Mouse (Mus musculus) thymus, adult 2 months (tissue): ENCODE measurements around the gene Tas2r134. TPM values are rescaled to one million over a fixed set of nuclear protein-coding genes. Genes with fewer than 3 reads are reported as not detected.

Experiments
- DNase-seq: peaks from one replicate; pipeline ENCODE4 v3.0.0; 2021
- H3K27ac ChIP-seq: fragments of 200-500 bp; 2 replicates; pipeline ENCODE4 v1.5.1; 2012; ENCODE audit warnings: low read length, control low read depth; ENCODE audit not compliant: control insufficient read depth, insufficient read depth
- H3K27me3 ChIP-seq: fragments of 200-500 bp; 2 replicates; pipeline ENCODE4 v1.6.1; 2012; ENCODE audit warnings: mild to moderate bottlenecking, low read length, moderate library complexity, mixed read lengths; ENCODE audit not compliant: control insufficient read depth, insufficient read depth
- H3K36me3 ChIP-seq: fragments of 200-500 bp; 2 replicates; pipeline ENCODE4 v1.6.1; 2012; ENCODE audit warnings: mild to moderate bottlenecking, low read length, moderate library complexity; ENCODE audit not compliant: control insufficient read depth, insufficient read depth
- H3K4me1 ChIP-seq: fragments of 200-500 bp; replicated peaks from 2 replicates; pipeline ENCODE4 v1.6.1; 2012; ENCODE audit warnings: low read length; ENCODE audit not compliant: control insufficient read depth, insufficient read depth
- H3K4me3 ChIP-seq: fragments of 200-500 bp; 2 replicates; pipeline ENCODE4 v1.5.1; 2012; ENCODE audit warnings: mild to moderate bottlenecking, low read length, control low read depth, moderate library complexity; ENCODE audit not compliant: control insufficient read depth, insufficient read depth
- CTCF ChIP-seq: fragments of 200-500 bp; IDR thresholded peaks from 2 replicates; pipeline ENCODE4 v1.5.1; 2012; ENCODE audit warnings: mild to moderate bottlenecking, control low read depth, low read length, moderate library complexity, borderline replicate concordance; ENCODE audit not compliant: control insufficient read depth, poor library complexity, insufficient read depth; ENCODE audit errors: extremely low read depth
- POLR2A ChIP-seq: fragments of 200-500 bp; IDR thresholded peaks from 2 replicates; pipeline ENCODE4 v1.6.1; 2012; ENCODE audit warnings: mild to moderate bottlenecking, low read length, control low read depth, moderate library complexity; ENCODE audit not compliant: control insufficient read depth, poor library complexity, insufficient read depth; ENCODE audit errors: extremely low read depth
- WGBS: fragments of 180-500 bp; shearing (Covaris S2); methylation state at CpG from one replicate; pipeline ENCODE4 v1.1.7; 2018; 5-methylcytosine and 5-hydroxymethylcytosine counted together
- polyA plus RNA-seq: library from polyadenylated mRNA; depleted of rRNA; stranded (reverse); fragments of >200 nt; gene quantifications from 2 replicates; pipeline ENCODE4 v1.2.3, GENCODE M21; 2012; rRNA removed

The Tas2r134 gene
- polyA plus RNA-seq, result not detected in 2 replicates

- 98% methylated on average over 4 of the region's 4 CpGs for WGBS
- TF ChIP-seq POLR2A (no peak), CTCF (no peak)
- H3K27ac ChIP-seq, result no peak within 1 kb of the TSS
- H3K4me3 ChIP-seq, result no peak within 1 kb of the TSS
- H3K27me3 ChIP-seq, result no peaks in the 10 kb centered on the region
- no peak for DNase-seq
- H3K4me1 ChIP-seq, result no peaks in the 10 kb centered on the region
- no peaks in the 10 kb centered on the region for H3K36me3 ChIP-seq
Measured at GRCm38 (mm10) chr2:51627211-51627610, at the start of gene Tas2r134. Gene Tas2r134, plus strand, starts transcription at chr2:51627511.

DNA sequence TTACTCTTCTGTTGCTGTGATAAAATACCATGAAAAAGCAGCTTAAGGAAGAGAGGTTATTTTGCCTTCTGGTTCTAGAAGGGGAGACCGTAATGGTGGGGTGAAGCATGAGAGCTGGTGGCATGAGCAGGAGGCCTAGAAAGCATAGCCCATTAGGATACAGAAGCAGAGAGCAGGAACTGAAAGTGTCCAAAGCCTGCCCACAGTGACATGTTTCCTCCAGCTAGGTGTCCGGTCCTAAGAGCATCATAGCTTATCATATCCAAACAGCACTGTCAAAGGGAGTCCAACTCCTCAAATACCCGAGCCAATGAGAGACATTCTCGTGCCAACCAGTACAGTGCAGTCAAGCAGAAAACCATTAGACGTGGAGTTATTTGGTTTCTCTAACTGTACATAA is 47.5 kb upstream of the Tas2r134 start:
- WGBS, result 90% methylated on average over 5 of the region's 5 CpGs

DNA sequence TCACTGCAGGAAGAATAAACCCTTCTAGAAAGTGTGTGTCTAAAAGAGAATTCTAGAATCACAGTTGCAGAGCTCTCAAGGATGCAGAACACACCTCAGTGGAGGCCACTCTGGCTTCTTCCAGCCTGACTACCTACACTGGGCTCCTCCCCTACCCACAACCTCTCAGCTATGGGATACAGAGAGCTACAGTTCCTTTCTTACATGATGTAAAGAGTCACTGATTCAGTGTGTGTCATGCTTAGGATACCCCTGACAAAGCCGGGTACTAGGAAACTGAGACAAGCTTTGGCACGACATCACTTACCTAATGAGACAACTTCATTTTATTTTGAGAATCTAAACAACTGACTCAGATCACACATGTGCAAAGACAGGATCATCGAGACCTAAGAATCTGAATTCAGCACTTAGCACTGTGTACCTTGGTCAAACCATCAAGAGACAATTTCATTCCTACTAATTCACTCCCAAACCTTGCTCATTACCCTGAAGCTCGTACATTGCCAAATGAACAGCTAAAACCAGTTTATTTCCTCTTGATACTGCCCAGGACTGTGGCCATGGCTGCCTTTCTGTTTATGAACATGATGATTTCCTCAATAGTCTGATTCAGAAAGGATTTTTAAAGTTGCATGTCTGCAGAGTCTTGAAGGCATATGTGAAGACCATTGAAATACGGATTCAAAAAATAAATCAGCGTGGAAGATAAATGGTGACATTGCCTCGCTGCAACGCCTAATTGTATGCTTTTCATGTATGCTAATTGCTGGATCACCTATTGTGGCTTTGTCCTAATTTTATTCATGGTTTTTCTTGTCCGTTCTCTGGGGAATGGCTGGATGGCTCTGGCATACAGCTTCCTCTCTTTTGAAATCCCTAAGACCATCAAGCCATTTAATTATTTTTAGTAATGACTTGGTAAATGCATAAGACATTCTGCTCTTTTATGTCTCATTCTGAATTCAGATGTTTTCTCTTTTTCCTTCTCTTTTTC is 43.0 kb upstream of the Tas2r134 start:
- no peaks in the 10 kb centered on the region for H3K36me3 ChIP-seq
- 95% methylated on average over 9 of the region's 9 CpGs for WGBS
- no peaks in the 10 kb centered on the region for H3K27me3 ChIP-seq
- DNase-seq, result no peak
- H3K4me3 ChIP-seq, result no peak overlapping the region
- TF ChIP-seq CTCF (no peak), POLR2A (no peak)
- no peak overlapping the region for H3K27ac ChIP-seq
- peaks cover 3% of the 10 kb centered on the region; the same call in 1 of the 2 replicates for H3K4me1 ChIP-seq

More for the DNA sequence above, 47.5 kb upstream of the Tas2r134 start:
- H3K36me3 ChIP-seq, result no peaks in the 10 kb centered on the region
- DNase-seq, result no peak
- TF ChIP-seq CTCF (no peak), POLR2A (no peak)
- H3K27me3 ChIP-seq, result no peaks in the 10 kb centered on the region
- H3K27ac ChIP-seq, result no peak overlapping the region
- H3K4me1 ChIP-seq, result no peaks in the 10 kb centered on the region
- H3K4me3 ChIP-seq, result no peak overlapping the region

DNA sequence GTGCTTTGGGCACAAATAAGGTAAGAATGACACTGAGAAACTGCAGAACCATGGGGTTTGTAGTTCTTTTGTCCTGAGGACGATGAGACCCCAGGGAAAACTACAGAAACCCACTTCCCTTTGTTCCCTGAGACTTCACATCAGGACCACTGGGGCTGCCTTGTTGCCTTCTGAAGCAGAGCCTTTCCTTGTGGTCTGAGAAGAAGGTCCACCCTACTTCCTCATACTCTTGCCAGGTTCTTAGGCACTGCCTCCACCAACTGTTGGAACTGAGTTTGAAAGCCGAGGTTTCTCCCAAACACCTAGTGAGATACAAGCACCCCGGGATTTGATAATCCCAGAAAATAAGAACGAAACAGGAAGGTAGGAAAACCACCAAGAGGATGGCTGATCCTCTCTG is 39.0 kb upstream of the Tas2r134 start:
- DNase-seq, result no peak
- no peaks in the 10 kb centered on the region for H3K27me3 ChIP-seq
- H3K4me3 ChIP-seq, result no peak overlapping the region
- TF ChIP-seq CTCF, result no peak
- no peak for TF ChIP-seq POLR2A
- WGBS, result 53% methylated on average over 4 of the region's 4 CpGs
- H3K36me3 ChIP-seq, result no peaks in the 10 kb centered on the region
- peaks cover 3% of the 10 kb centered on the region; the same call in 1 of the 2 replicates for H3K4me1 ChIP-seq
- no peak overlapping the region for H3K27ac ChIP-seq

GRCm38 (mm10) chr2:51588895-51589294 is 38.4 kb upstream of the Tas2r134 start:
- WGBS, result 96% methylated on average over 6 of the region's 6 CpGs
- no peak overlapping the region for H3K27ac ChIP-seq
- no peak for TF ChIP-seq POLR2A

DNA sequence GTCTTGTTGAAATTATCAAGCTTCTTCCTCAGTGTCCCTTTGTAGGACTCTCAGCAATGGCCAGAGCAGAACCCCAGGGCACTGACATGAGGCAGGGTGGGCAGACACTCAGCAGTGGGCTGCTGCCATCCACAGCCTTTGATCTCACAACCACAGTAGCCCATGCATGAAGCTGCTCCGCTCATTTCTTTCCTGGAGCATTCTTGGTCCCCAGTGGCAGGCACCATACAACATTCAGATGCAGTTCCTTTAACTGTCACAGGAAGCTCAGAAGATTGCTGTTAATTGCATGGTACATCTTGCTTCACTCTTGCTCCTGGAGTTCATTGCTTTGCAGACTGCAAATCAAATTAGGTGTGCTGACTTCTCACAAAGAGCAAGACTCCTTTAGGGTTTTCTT is 37.7 kb upstream of the Tas2r134 start:
- 58% methylated on average over 1 of the region's 1 CpGs for WGBS
- H3K36me3 ChIP-seq, result no peaks in the 10 kb centered on the region
- TF ChIP-seq POLR2A (no peak), CTCF (no peak)
- DNase-seq, result no peak
- H3K4me3 ChIP-seq, result no peak overlapping the region
- H3K4me1 ChIP-seq, result peaks cover 3% of the 10 kb centered on the region; the same call in 1 of the 2 replicates
- H3K27ac ChIP-seq, result no peak overlapping the region
- H3K27me3 ChIP-seq, result no peaks in the 10 kb centered on the region

More at GRCm38 (mm10) chr2:51588895-51589294, 38.4 kb upstream of the Tas2r134 start:
- H3K36me3 ChIP-seq, result no peaks in the 10 kb centered on the region
- no peak overlapping the region for H3K4me3 ChIP-seq
- peaks cover 3% of the 10 kb centered on the region; the same call in 1 of the 2 replicates for H3K4me1 ChIP-seq
- no peak for DNase-seq
- no peaks in the 10 kb centered on the region for H3K27me3 ChIP-seq
